Mouse (Mus musculus): ENCODE data around the gene Hephl1. TPM values are rescaled to one million over a fixed set of nuclear protein-coding genes. Genes with fewer than 3 reads are reported as not detected.
A peak's percentile ranks its signal among the peaks of the same experiment; 100 is the strongest.

Hephl1 gene
- polyA plus RNA-seq, 1 experiment: not detected

- no peak for TF ChIP-seq GATA1 (IDR thresholded peaks at IDR 0.05; ENCODE audit: borderline replicate concordance, low read length)
- no peak for TF ChIP-seq FLI1 (IDR thresholded peaks at IDR 0.05; ENCODE audit: low read length)
- Histone ChIP-seq H3K36me3 (replicated peaks; ENCODE audit: low read length) (no peaks in the 10 kb centered on the region), H3K27me3 (replicated peaks) (peaks cover 5% of the 10 kb centered on the region), H3K9me3 (no peaks in the 10 kb centered on the region), H3K4me1 (peaks cover 51% of the 10 kb centered on the region), H3K4me3 (replicated peaks) (no peak overlapping the region)
Observed at GRCm38 (mm10) chr9:15067995-15068685, 43.8 kb downstream of the Hephl1 start.

- Histone ChIP-seq H3K27me3 (replicated peaks) (no peaks in the 10 kb centered on the region), H3K9me3 (no peaks in the 10 kb centered on the region), H3K4me3 (replicated peaks) (no peak overlapping the region), H3K36me3 (replicated peaks; ENCODE audit: low read length) (no peaks in the 10 kb centered on the region), H3K4me1 (peaks cover 26% of the 10 kb centered on the region)
- no peak for TF ChIP-seq FLI1 (IDR thresholded peaks at IDR 0.05; ENCODE audit: low read length)
Observed at GRCm38 (mm10) chr9:15064176-15064575, 47.7 kb downstream of the Hephl1 start.

GRCm38 (mm10) chr9:15060847-15061246, 51.1 kb downstream of the Hephl1 start:
- Histone ChIP-seq H3K27me3 (replicated peaks) (peaks cover 5% of the 10 kb centered on the region), H3K4me1 (no peaks in the 10 kb centered on the region; the same call in 1 of the 2 replicates), H3K4me3 (replicated peaks) (no peak overlapping the region), H3K9me3 (no peaks in the 10 kb centered on the region), H3K36me3 (replicated peaks; ENCODE audit: low read length) (no peaks in the 10 kb centered on the region)
- TF ChIP-seq GATA1 (IDR thresholded peaks at IDR 0.05; ENCODE audit: borderline replicate concordance, low read length): no peak

- Histone ChIP-seq H3K27me3 (replicated peaks) (peaks cover 5% of the 10 kb centered on the region), H3K4me3 (replicated peaks) (no peak overlapping the region), H3K4me1 (no peaks in the 10 kb centered on the region; the same call in 1 of the 2 replicates), H3K9me3 (no peaks in the 10 kb centered on the region), H3K36me3 (replicated peaks; ENCODE audit: low read length) (no peaks in the 10 kb centered on the region)
- TF ChIP-seq GATA1 (IDR thresholded peaks at IDR 0.05; ENCODE audit: borderline replicate concordance, low read length) (no peak), FLI1 (IDR thresholded peaks at IDR 0.05; ENCODE audit: low read length) (no peak)
Observed at GRCm38 (mm10) chr9:15060026-15060425, 51.9 kb downstream of the Hephl1 start.

- Histone ChIP-seq H3K4me1 (peaks cover 61% of the 10 kb centered on the region), H3K9me3 (peaks cover 15% of the 10 kb centered on the region), H3K27me3 (replicated peaks) (peaks cover 8% of the 10 kb centered on the region), H3K4me3 (replicated peaks) (peak overlapping the region; percentile 99), H3K36me3 (replicated peaks; ENCODE audit: low read length) (peaks cover 28% of the 10 kb centered on the region)
- TF ChIP-seq FLI1 (IDR thresholded peaks at IDR 0.05; ENCODE audit: low read length): no peak
- TF ChIP-seq GATA1 (IDR thresholded peaks at IDR 0.05; ENCODE audit: borderline replicate concordance, low read length): no peak
Observed at GRCm38 (mm10) chr9:15045740-15046139, 66.2 kb downstream of the Hephl1 start.

GRCm38 (mm10) chr9:15045084-15045669, 66.7 kb downstream of the Hephl1 start, which contains the start of gene Panx1:
TSS of gene Panx1 (minus strand) at chr9:15045478.
- TF ChIP-seq GATA1 (IDR thresholded peaks at IDR 0.05; ENCODE audit: borderline replicate concordance, low read length) (no peak), FLI1 (IDR thresholded peaks at IDR 0.05; ENCODE audit: low read length) (no peak)

GRCm38 (mm10) chr9:15044391-15045083, 67.4 kb downstream of the Hephl1 start:
- no peak for TF ChIP-seq FLI1 (IDR thresholded peaks at IDR 0.05; ENCODE audit: low read length)
- no peak for TF ChIP-seq GATA1 (IDR thresholded peaks at IDR 0.05; ENCODE audit: borderline replicate concordance, low read length)
- peaks cover 40% of the 10 kb centered on the region for H3K36me3 ChIP-seq (replicated peaks; ENCODE audit: low read length)
- peaks cover 72% of the 10 kb centered on the region for H3K4me1 ChIP-seq
- peak overlapping the region; percentile 99 for H3K4me3 ChIP-seq (replicated peaks)
- H3K9me3 ChIP-seq: peaks cover 27% of the 10 kb centered on the region
- H3K27me3 ChIP-seq (replicated peaks): peaks cover 5% of the 10 kb centered on the region

More at GRCm38 (mm10) chr9:15045084-15045669, 66.7 kb downstream of the Hephl1 start, which contains the start of gene Panx1:
- H3K36me3 ChIP-seq (replicated peaks; ENCODE audit: low read length): peaks cover 34% of the 10 kb centered on the region
- H3K27me3 ChIP-seq (replicated peaks): peaks cover 8% of the 10 kb centered on the region
- H3K9me3 ChIP-seq: peaks cover 20% of the 10 kb centered on the region
- H3K4me1 ChIP-seq: peaks cover 67% of the 10 kb centered on the region
- H3K4me3 ChIP-seq (replicated peaks): peak within 1 kb of the TSS; percentile 99

- Histone ChIP-seq H3K27me3 (replicated peaks) (no peaks in the 10 kb centered on the region), H3K9me3 (peaks cover 35% of the 10 kb centered on the region), H3K4me3 (replicated peaks) (peak overlapping the region; percentile 78), H3K36me3 (replicated peaks; ENCODE audit: low read length) (peaks cover 48% of the 10 kb centered on the region), H3K4me1 (peaks cover 79% of the 10 kb centered on the region)
- TF ChIP-seq FLI1 (IDR thresholded peaks at IDR 0.05; ENCODE audit: low read length): no peak
- TF ChIP-seq GATA1 (IDR thresholded peaks at IDR 0.05; ENCODE audit: borderline replicate concordance, low read length): no peak
Observed at GRCm38 (mm10) chr9:15041556-15041955, 70.4 kb downstream of the Hephl1 start.

- Histone ChIP-seq H3K9me3 (peaks cover 35% of the 10 kb centered on the region), H3K36me3 (replicated peaks; ENCODE audit: low read length) (peaks cover 48% of the 10 kb centered on the region), H3K27me3 (replicated peaks) (no peaks in the 10 kb centered on the region), H3K4me3 (replicated peaks) (peak overlapping the region; percentile 34), H3K4me1 (peaks cover 81% of the 10 kb centered on the region)
- TF ChIP-seq FLI1 (IDR thresholded peaks at IDR 0.05; ENCODE audit: low read length): no peak
- no peak for TF ChIP-seq GATA1 (IDR thresholded peaks at IDR 0.05; ENCODE audit: borderline replicate concordance, low read length)
Observed at GRCm38 (mm10) chr9:15039848-15040247, 72.1 kb downstream of the Hephl1 start.

- Histone ChIP-seq H3K27me3 (replicated peaks) (no peaks in the 10 kb centered on the region), H3K4me1 (peaks cover 81% of the 10 kb centered on the region), H3K36me3 (replicated peaks; ENCODE audit: low read length) (peaks cover 57% of the 10 kb centered on the region), H3K9me3 (peaks cover 35% of the 10 kb centered on the region), H3K4me3 (replicated peaks) (peak overlapping the region; percentile 87)
- peak; percentile 65 for TF ChIP-seq GATA1 (IDR thresholded peaks at IDR 0.05; ENCODE audit: borderline replicate concordance, low read length)
- TF ChIP-seq FLI1 (IDR thresholded peaks at IDR 0.05; ENCODE audit: low read length): peak; percentile 90
Observed at GRCm38 (mm10) chr9:15037704-15038103, 74.2 kb downstream of the Hephl1 start.
